Mouse (Mus musculus): Measurements from ENCODE around the gene Mapkap1. TPM values are rescaled to one million over a fixed set of nuclear protein-coding genes. Genes with fewer than 3 reads are reported as not detected.
A peak's percentile ranks its signal among the peaks of the same experiment; 100 is the strongest.

Mapkap1 gene
- polyA plus RNA-seq, 2 experiments: 61.1 to 110 TPM

DNA sequence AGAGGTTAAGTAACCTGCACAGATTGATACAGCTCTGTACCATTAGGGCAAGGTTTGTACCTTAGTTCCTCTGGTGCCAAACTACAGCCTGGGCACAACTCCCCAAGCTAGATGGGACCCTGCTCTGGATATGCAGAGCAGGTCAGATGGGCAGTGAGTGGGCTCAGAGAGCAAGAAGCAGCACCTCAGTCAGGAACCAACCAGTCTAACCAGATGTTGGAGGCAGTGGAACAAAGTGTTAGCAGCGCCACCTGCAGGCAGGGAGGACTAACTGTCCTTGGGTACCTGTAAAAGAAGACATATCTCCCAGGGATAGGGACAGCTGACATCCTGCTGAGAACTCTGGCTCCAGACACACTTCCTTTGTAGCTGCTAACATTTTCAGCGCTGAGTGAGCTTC lies 235.8 kb downstream of the Mapkap1 start:
- Histone ChIP-seq H3K9ac (ENCODE audit: low read depth, low read length, severe bottlenecking) (no peak overlapping the region), H3K36me3 (ENCODE audit: control insufficient read depth, insufficient read depth, low read length) (no peaks in the 10 kb centered on the region), H3K4me1 (ENCODE audit: control insufficient read depth, insufficient read depth, low read length) (peaks cover 2% of the 10 kb centered on the region; the same call in 1 of the 2 replicates), H3K27me3 (ENCODE audit: control insufficient read depth, insufficient read depth, low read length) (no peaks in the 10 kb centered on the region), H3K4me3 (replicated peaks; ENCODE audit: low read length) (no peak overlapping the region), H3K4me2 (replicated peaks; ENCODE audit: low read depth, low read length, severe bottlenecking) (no peak overlapping the region), H3K27ac (replicated peaks; ENCODE audit: low read depth, low read length) (no peak overlapping the region), H3K9me3 (ENCODE audit: control insufficient read depth, low read length) (no peaks in the 10 kb centered on the region)
- WGBS: 29% methylated on average over 2 of the region's 2 CpGs
- TF ChIP-seq POLR2A (IDR thresholded peaks at IDR 0.05; ENCODE audit: borderline replicate concordance, extremely low read depth, insufficient read depth, insufficient read length): no peak
- DNase-seq (ENCODE audit: low spot score) (no peak), ATAC-seq (ENCODE audit: low FRiP score, low read depth) (no peak)

DNA sequence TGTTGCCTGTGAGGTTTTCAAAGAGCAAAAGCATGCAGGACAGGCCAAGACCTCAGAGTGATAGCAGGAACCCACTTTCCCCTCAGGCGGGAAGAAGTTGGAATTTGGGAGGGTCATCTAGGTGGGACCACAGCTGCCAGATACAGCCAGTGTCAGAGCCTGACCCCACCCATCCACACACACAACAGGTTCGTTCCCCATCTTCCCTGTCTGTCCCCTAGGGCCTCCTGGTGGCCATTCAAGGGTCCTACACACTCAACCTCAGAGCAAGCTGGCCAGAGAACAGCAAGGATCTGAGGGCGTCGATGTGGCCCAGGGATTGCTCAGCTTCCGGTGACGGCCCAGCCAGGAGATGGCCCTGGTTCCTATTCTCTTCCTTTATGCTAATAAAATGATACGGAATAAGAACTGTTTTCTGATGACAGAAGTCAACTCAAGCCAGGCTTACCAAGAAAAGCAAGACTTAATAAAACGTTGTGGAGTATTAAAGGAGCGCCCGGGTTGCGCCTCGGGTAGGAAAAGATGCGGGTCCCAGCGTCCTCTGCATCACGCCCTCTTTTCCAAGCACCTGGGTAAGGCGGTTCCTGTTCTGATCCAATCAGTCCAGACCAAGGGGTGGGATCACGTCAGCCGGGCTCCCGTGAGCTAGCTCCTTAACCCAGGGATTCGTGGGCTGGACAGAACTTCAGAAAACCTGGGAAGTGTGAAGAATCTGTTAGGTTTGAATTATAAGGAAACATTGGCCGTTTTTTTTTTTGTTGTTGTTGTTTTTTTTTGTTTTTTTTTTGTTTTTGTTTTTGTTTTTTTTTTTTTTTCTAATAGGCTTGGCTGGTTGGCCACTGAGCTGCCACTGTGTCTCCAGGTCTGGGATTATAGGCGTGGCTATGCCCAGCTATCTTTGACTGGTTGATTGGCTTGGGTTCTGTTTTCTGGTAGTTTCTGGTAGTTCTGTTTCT lies 238.3 kb downstream of the Mapkap1 start:
- TF ChIP-seq POLR2A (IDR thresholded peaks at IDR 0.05; ENCODE audit: borderline replicate concordance, extremely low read depth, insufficient read depth, insufficient read length): no peak
- H3K9ac ChIP-seq (ENCODE audit: low read depth, low read length, severe bottlenecking): no peak overlapping the region
- WGBS: 41% methylated on average over 22 of the region's 22 CpGs
- ATAC-seq (ENCODE audit: low FRiP score, low read depth) (no peak), DNase-seq (ENCODE audit: low spot score) (no peak)
- no peaks in the 10 kb centered on the region for H3K36me3 ChIP-seq (ENCODE audit: control insufficient read depth, insufficient read depth, low read length)
- H3K9me3 ChIP-seq (ENCODE audit: control insufficient read depth, low read length): no peaks in the 10 kb centered on the region
- H3K27ac ChIP-seq (replicated peaks; ENCODE audit: low read depth, low read length): no peak overlapping the region
- H3K4me2 ChIP-seq (replicated peaks; ENCODE audit: low read depth, low read length, severe bottlenecking): no peak overlapping the region
- H3K4me1 ChIP-seq (ENCODE audit: control insufficient read depth, insufficient read depth, low read length): peaks cover 2% of the 10 kb centered on the region; the same call in 1 of the 2 replicates
- H3K27me3 ChIP-seq (ENCODE audit: control insufficient read depth, insufficient read depth, low read length): no peaks in the 10 kb centered on the region
- no peak overlapping the region for H3K4me3 ChIP-seq (replicated peaks; ENCODE audit: low read length)

DNA sequence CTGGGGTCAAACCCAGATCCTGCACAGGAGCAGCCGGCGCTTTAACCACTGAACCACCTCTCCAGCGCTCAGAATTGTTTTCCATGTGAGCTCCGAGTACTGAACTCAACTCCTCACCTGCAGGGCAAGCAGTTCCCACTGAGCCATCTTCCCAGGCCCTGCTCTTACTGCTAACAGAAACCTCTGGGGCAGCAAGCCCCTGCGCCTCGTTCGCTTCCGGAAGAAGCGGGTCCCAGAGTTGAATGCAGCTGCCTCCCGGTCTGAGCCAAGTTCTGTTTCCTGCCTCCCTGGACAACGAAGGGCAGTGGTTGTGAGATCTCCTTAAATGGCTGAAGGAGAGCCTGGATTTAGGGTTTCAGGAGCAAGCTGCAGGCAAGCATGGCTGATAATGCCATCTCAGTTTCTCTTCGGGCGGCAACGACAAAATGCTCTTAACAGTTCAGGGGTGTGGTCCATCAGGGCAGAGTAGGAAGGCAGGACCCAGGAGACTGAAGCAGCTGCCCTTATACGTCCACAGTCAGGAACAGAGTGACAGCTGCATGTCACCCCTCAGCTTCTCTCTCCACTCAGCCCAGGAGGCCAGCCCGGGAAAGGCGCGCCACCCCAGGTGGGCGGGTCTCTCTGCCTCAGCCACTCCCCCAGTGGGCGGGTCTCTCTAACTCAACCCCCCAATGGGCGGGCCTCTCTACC lies 239.4 kb downstream of the Mapkap1 start:
- no peaks in the 10 kb centered on the region for H3K9me3 ChIP-seq (ENCODE audit: control insufficient read depth, low read length)
- peak overlapping the region; percentile 36 for H3K4me3 ChIP-seq (replicated peaks; ENCODE audit: low read length)
- no peaks in the 10 kb centered on the region for H3K27me3 ChIP-seq (ENCODE audit: control insufficient read depth, insufficient read depth, low read length)
- H3K4me1 ChIP-seq (ENCODE audit: control insufficient read depth, insufficient read depth, low read length): peaks cover 2% of the 10 kb centered on the region; the same call in 1 of the 2 replicates
- WGBS: 16% methylated on average over 21 of the region's 21 CpGs
- DNase-seq (ENCODE audit: low spot score) (peak; percentile 69), ATAC-seq (ENCODE audit: low FRiP score, low read depth) (peak; percentile 78)
- H3K9ac ChIP-seq (ENCODE audit: low read depth, low read length, severe bottlenecking): peak overlapping the region; percentile 45
- no peak for TF ChIP-seq POLR2A (IDR thresholded peaks at IDR 0.05; ENCODE audit: borderline replicate concordance, extremely low read depth, insufficient read depth, insufficient read length)
- no peak overlapping the region for H3K27ac ChIP-seq (replicated peaks; ENCODE audit: low read depth, low read length)
- peak overlapping the region; percentile 64 for H3K4me2 ChIP-seq (replicated peaks; ENCODE audit: low read depth, low read length, severe bottlenecking)
- H3K36me3 ChIP-seq (ENCODE audit: control insufficient read depth, insufficient read depth, low read length): no peaks in the 10 kb centered on the region

GRCm38 (mm10) chr2:34646541-34646865 lies 239.9 kb downstream of the Mapkap1 start:
- no peak for TF ChIP-seq POLR2A (IDR thresholded peaks at IDR 0.05; ENCODE audit: borderline replicate concordance, extremely low read depth, insufficient read depth, insufficient read length)
- DNase-seq (ENCODE audit: low spot score): no peak
- Histone ChIP-seq H3K27ac (replicated peaks; ENCODE audit: low read depth, low read length) (no peak overlapping the region), H3K4me3 (replicated peaks; ENCODE audit: low read length) (peak overlapping the region; percentile 36; the same call in 1 of the 2 replicates), H3K9ac (ENCODE audit: low read depth, low read length, severe bottlenecking) (no peak overlapping the region), H3K27me3 (ENCODE audit: control insufficient read depth, insufficient read depth, low read length) (no peaks in the 10 kb centered on the region), H3K36me3 (ENCODE audit: control insufficient read depth, insufficient read depth, low read length) (no peaks in the 10 kb centered on the region), H3K4me2 (replicated peaks; ENCODE audit: low read depth, low read length, severe bottlenecking) (peak overlapping the region; percentile 64), H3K9me3 (ENCODE audit: control insufficient read depth, low read length) (no peaks in the 10 kb centered on the region), H3K4me1 (ENCODE audit: control insufficient read depth, insufficient read depth, low read length) (peaks cover 2% of the 10 kb centered on the region; the same call in 1 of the 2 replicates)
- ATAC-seq (ENCODE audit: low FRiP score, low read depth): no peak
- WGBS: 8% methylated on average over 5 of the region's 5 CpGs

- Histone ChIP-seq H3K27me3 (ENCODE audit: control insufficient read depth, insufficient read depth, low read length) (no peaks in the 10 kb centered on the region), H3K4me3 (replicated peaks; ENCODE audit: low read length) (no peak overlapping the region), H3K27ac (replicated peaks; ENCODE audit: low read depth, low read length) (no peak overlapping the region), H3K4me1 (ENCODE audit: control insufficient read depth, insufficient read depth, low read length) (peaks cover 2% of the 10 kb centered on the region; the same call in 1 of the 2 replicates), H3K9ac (ENCODE audit: low read depth, low read length, severe bottlenecking) (no peak overlapping the region), H3K36me3 (ENCODE audit: control insufficient read depth, insufficient read depth, low read length) (no peaks in the 10 kb centered on the region), H3K4me2 (replicated peaks; ENCODE audit: low read depth, low read length, severe bottlenecking) (no peak overlapping the region), H3K9me3 (ENCODE audit: control insufficient read depth, low read length) (no peaks in the 10 kb centered on the region)
- WGBS: 70% methylated on average over 11 of the region's 11 CpGs
- ATAC-seq (ENCODE audit: low FRiP score, low read depth): no peak
- DNase-seq (ENCODE audit: low spot score): no peak
- TF ChIP-seq POLR2A (IDR thresholded peaks at IDR 0.05; ENCODE audit: borderline replicate concordance, extremely low read depth, insufficient read depth, insufficient read length): no peak
Measured at GRCm38 (mm10) chr2:34647410-34647809, 240.8 kb downstream of the Mapkap1 start.
